Mouse (Mus musculus) liver, embryonic 15.5 days (tissue): ENCODE measurements around the gene Dlat. TPM values are rescaled to one million over a fixed set of nuclear protein-coding genes. Genes with fewer than 3 reads are reported as not detected.

Source experiments
- ATAC-seq: fragments of 200-750 bp; cut with Nextera tagmentation; 2 replicates; pipeline ENCODE4 v1.8.0; 2017; ENCODE audit warnings: moderate number of reproducible peaks, mild to moderate bottlenecking, moderate library complexity; ENCODE audit not compliant: insufficient read depth
- H3K27ac ChIP-seq: fragments of 300-500 bp; sonication (generic); replicated peaks from 2 replicates; pipeline ENCODE4 v1.5.1; 2015; ENCODE audit warnings: mild to moderate bottlenecking, inconsistent platforms
- H3K27me3 ChIP-seq: fragments of 300-500 bp; sonication (generic); 2 replicates; pipeline ENCODE4 v1.6.1; 2015; ENCODE audit warnings: mild to moderate bottlenecking, inconsistent platforms
- H3K36me3 ChIP-seq: fragments of 300-500 bp; sonication (generic); replicated peaks from 2 replicates; pipeline ENCODE4 v1.6.1; 2015; ENCODE audit warnings: moderate library complexity, mild to moderate bottlenecking, inconsistent platforms
- H3K4me1 ChIP-seq: fragments of 300-500 bp; sonication (generic); replicated peaks from 2 replicates; pipeline ENCODE4 v1.6.1; 2015; ENCODE audit warnings: inconsistent platforms
- H3K4me2 ChIP-seq: fragments of 300-500 bp; sonication (generic); 2 replicates; pipeline ENCODE4 v1.6.1; 2015; ENCODE audit warnings: moderate library complexity, mild to moderate bottlenecking, inconsistent platforms
- H3K4me3 ChIP-seq: fragments of 300-500 bp; sonication (generic); replicated peaks from 2 replicates; pipeline ENCODE4 v1.5.1; 2015; ENCODE audit warnings: mild to moderate bottlenecking, inconsistent platforms
- H3K9ac ChIP-seq: fragments of 300-500 bp; sonication (generic); 2 replicates; pipeline ENCODE4 v1.6.1; 2015; ENCODE audit warnings: moderate library complexity, mild to moderate bottlenecking, inconsistent platforms
- H3K9me3 ChIP-seq: fragments of 300-500 bp; sonication (generic); replicated peaks from 2 replicates; pipeline ENCODE4 v1.6.1; 2016; ENCODE audit warnings: inconsistent platforms
- WGBS: fragments of 180-500 bp; shearing (Covaris S2); methylation state at CpG from one replicate; pipeline ENCODE4 v1.1.7; 2015; ENCODE audit warnings: mixed read lengths; ENCODE audit not compliant: insufficient replicate concordance; 5-methylcytosine and 5-hydroxymethylcytosine counted together
- polyA plus RNA-seq: library from polyadenylated mRNA; unstranded; fragments of >200 nt; fragmentation: Nextera tagmentation; extraction: Ambion mirVana; gene quantifications from 2 replicates; pipeline ENCODE4 v1.2.1, GENCODE M21; 2015

Dlat gene
- polyA plus RNA-seq, 1 experiment from 2014 or later = 24.6 TPM

DNA sequence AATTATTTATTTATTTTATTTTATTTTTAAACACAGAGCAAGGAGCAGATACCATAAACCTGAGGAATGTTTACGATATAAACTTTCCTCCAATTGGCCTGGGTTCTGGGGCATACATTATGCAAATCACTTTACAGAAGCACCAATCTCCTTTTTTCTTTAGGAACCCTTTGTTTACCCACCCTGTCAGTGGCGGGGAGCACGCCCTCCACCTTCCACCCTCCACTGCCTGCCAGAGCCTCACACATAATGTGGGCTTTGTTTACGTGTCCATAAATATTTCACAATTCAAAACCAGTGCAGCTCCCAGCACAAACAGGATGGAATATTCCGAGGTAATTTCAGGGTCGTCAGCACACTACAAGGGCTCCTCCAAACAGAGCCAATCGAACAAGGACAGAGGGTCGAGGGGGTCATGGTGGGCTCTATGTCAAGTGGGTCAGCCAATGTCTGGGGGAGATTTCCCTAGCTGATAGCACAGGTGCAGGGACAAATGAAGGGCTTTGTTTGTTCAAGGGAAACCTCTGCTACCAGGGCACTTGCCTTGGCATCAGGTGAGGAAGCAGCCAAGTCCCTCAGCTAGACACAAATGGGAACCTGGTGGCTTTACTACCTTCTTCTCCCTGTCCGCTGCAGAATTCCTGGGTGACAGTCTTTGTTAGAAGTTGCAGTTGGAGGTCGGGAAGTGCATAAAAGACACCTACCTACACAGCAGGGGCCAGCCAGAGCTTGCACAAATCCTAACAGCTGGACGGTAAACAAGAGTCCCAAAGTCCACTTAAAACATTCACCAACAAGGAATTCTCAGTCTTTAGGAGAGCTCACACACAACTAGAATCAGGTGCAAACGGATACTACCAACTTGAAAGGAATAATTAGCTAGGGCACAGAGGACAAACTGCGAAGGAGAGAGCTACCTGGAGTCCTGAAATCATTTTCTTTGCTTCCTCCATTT, 33.3 kb upstream of the Dlat start:
- H3K4me3 ChIP-seq = peak overlapping the region; percentile 32
- no peak overlapping the region for H3K9ac ChIP-seq
- peak; percentile 73 for ATAC-seq
- no peaks in the 10 kb centered on the region for H3K9me3 ChIP-seq
- peak overlapping the region; percentile 49 for H3K4me2 ChIP-seq
- WGBS = 26% methylated on average over 13 of the region's 13 CpGs
- H3K27me3 ChIP-seq = peaks cover 48% of the 10 kb centered on the region
- no peaks in the 10 kb centered on the region for H3K36me3 ChIP-seq
- peak overlapping the region; percentile 75 for H3K27ac ChIP-seq
- H3K4me1 ChIP-seq = no peaks in the 10 kb centered on the region

GRCm38 (mm10) chr9:50686866-50687652, 27.5 kb upstream of the Dlat start:
- no peaks in the 10 kb centered on the region for H3K4me1 ChIP-seq
- H3K27ac ChIP-seq = no peak overlapping the region
- peaks cover 2% of the 10 kb centered on the region; the same call in 1 of the 2 replicates for H3K27me3 ChIP-seq
- 52% methylated on average over 6 of the region's 6 CpGs for WGBS
- no peaks in the 10 kb centered on the region for H3K36me3 ChIP-seq
- no peak overlapping the region for H3K4me3 ChIP-seq
- H3K4me2 ChIP-seq = no peak overlapping the region
- H3K9me3 ChIP-seq = no peaks in the 10 kb centered on the region
- H3K9ac ChIP-seq = no peak overlapping the region
- no peak for ATAC-seq

DNA sequence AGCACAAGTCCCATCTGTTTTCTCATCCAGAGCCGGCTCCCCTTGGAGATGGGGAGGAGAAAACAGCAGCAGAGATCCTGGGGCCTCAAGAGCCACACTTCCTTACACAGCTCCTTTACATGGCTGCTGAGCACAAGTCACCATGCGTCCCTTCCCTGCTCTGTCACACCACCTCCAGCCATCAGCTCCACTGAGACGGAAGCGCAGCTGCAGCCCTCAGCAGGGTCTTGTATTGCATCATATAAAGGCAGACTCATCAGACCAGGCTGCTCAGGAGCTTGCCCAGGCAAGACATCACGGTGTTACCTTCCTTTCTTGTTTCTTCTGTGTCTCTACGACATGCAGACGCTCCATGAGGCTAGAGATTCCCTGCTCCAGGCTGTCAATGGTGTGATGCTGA, 22.1 kb upstream of the Dlat start:
- Histone ChIP-seq H3K9ac (no peak overlapping the region), H3K4me3 (no peak overlapping the region), H3K9me3 (no peaks in the 10 kb centered on the region), H3K27ac (no peak overlapping the region), H3K36me3 (no peaks in the 10 kb centered on the region), H3K27me3 (no peaks in the 10 kb centered on the region), H3K4me1 (no peaks in the 10 kb centered on the region), H3K4me2 (no peak overlapping the region)
- WGBS = 50% methylated on average over 7 of the region's 7 CpGs
- ATAC-seq = no peak

GRCm38 (mm10) chr9:50679406-50679805, 19.8 kb upstream of the Dlat start:
- Histone ChIP-seq H3K27ac (no peak overlapping the region), H3K9ac (no peak overlapping the region), H3K27me3 (no peaks in the 10 kb centered on the region), H3K4me1 (no peaks in the 10 kb centered on the region), H3K36me3 (0 out of 2 replicates have a peak, but pooled peaks cover 4% of the 10 kb centered on the region), H3K4me3 (no peak overlapping the region), H3K9me3 (no peaks in the 10 kb centered on the region), H3K4me2 (no peak overlapping the region)
- 53% methylated on average over 1 of the region's 1 CpGs for WGBS
- no peak for ATAC-seq

- no peak overlapping the region for H3K27ac ChIP-seq
- H3K4me2 ChIP-seq = no peak overlapping the region
- H3K27me3 ChIP-seq = no peaks in the 10 kb centered on the region
- H3K9me3 ChIP-seq = no peaks in the 10 kb centered on the region
- H3K4me1 ChIP-seq = no peaks in the 10 kb centered on the region; the same call in 1 of the 2 replicates
- 10% methylated on average over 1 of the region's 1 CpGs for WGBS
- no peak for ATAC-seq
- no peak overlapping the region for H3K9ac ChIP-seq
- H3K4me3 ChIP-seq = no peak overlapping the region
- H3K36me3 ChIP-seq = 0 out of 2 replicates have a peak, but pooled peaks cover 4% of the 10 kb centered on the region
Observed at GRCm38 (mm10) chr9:50674771-50675170, 15.2 kb upstream of the Dlat start.

GRCm38 (mm10) chr9:50670690-50671089, 11.1 kb upstream of the Dlat start:
- Histone ChIP-seq H3K27me3 (no peaks in the 10 kb centered on the region), H3K36me3 (no peaks in the 10 kb centered on the region), H3K4me2 (no peak overlapping the region), H3K4me1 (peaks cover 4% of the 10 kb centered on the region; the same call in 1 of the 2 replicates), H3K9me3 (no peaks in the 10 kb centered on the region), H3K27ac (no peak overlapping the region), H3K9ac (no peak overlapping the region), H3K4me3 (no peak overlapping the region)
- ATAC-seq = no peak
- 22% methylated on average over 5 of the region's 5 CpGs for WGBS

DNA sequence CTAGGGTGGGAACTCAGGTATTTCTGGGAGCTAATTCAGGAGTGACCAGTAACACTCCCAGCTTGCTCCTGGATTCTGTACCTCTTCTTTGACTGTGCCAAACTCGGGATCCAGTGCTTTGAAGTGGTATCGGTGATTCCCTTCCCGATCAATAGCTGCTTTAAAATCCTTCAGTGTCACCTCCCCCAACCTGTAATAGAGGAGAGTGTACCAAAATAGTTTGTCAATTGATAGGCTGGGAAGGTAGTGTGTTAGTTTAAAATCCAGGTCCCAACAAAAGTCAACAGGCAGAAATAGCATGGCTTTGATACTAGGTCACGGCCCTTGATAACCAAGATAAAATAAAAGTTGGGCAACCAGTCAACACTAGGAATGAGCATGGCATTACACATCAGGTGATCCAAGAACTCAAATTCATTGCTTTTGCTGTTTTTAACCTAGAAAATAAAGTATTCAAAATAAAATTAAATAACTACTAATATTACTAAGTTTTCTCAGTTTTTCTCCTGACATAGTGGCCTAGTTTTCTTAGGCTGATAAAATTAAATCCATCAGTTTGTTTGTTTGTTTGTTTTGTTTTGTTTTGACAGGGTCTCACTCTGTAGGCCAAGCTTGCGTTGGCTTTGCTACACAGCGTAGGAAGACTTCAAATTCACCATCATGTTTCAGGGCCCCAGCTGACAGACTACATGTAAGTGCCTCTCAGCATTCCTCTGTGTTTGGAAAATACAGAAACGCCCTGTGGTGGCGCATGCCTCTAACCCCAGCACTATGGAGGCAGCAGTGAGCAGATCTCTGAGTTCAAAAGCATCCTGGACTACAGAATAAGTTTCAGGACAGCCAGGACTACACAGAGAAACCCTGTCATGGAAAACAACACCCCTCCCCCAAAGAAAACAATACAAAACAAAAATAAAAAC, 8.3 kb upstream of the Dlat start:
- Histone ChIP-seq H3K4me1 (peaks cover 4% of the 10 kb centered on the region; the same call in 1 of the 2 replicates), H3K27ac (no peak overlapping the region), H3K4me3 (no peak overlapping the region), H3K27me3 (no peaks in the 10 kb centered on the region), H3K9me3 (no peaks in the 10 kb centered on the region), H3K9ac (no peak overlapping the region), H3K36me3 (no peaks in the 10 kb centered on the region), H3K4me2 (no peak overlapping the region)
- WGBS = 60% methylated on average over 8 of the region's 8 CpGs
- ATAC-seq = no peak

DNA sequence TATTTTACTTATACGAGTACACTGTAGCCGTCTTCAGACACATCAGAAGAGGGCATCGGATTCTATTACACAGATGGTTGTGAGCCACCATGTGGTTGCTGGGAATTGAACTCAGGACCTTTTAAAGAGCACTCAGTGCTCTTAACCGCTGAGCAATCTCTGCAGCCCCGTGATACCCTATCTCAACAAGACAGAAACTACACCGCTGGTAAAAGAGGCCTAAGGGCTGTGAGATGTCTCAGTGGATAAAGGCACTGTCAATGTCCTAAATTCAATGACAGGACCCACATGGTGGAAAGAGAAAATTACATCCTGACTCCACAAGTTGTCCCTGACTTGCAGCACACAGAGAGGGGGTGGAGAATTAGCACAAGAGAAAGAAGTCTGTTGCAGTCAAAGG, 6.9 kb upstream of the Dlat start:
- no peak overlapping the region for H3K4me2 ChIP-seq
- H3K36me3 ChIP-seq = no peaks in the 10 kb centered on the region
- H3K27ac ChIP-seq = no peak overlapping the region
- peaks cover 5% of the 10 kb centered on the region for H3K4me1 ChIP-seq
- no peaks in the 10 kb centered on the region for H3K9me3 ChIP-seq
- no peaks in the 10 kb centered on the region for H3K27me3 ChIP-seq
- H3K9ac ChIP-seq = no peak overlapping the region
- 30% methylated on average over 6 of the region's 6 CpGs for WGBS
- no peak for ATAC-seq
- no peak overlapping the region for H3K4me3 ChIP-seq

DNA sequence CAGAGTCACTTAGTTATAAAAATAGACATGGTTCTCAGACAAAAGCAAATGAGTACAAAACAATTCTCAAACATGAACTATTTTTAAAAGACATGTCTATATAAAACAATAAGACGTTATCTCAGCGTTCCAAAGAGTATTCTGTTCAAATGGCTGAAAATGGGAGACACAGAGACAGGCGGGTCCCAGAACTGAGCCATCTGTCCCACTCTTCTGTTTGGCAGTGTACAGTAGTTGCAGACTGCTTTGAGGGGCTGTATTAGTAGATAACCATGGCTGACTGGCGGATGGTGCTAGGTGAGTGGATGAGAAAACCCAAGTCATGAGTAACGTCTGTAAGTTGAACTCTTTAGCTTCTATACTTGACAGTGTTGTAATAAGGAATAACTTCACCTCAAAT, 5.2 kb upstream of the Dlat start:
- Histone ChIP-seq H3K27me3 (no peaks in the 10 kb centered on the region), H3K36me3 (no peaks in the 10 kb centered on the region), H3K9ac (no peak overlapping the region), H3K4me3 (no peak overlapping the region), H3K4me2 (no peak overlapping the region), H3K9me3 (no peaks in the 10 kb centered on the region), H3K4me1 (peaks cover 16% of the 10 kb centered on the region), H3K27ac (no peak overlapping the region)
- no peak for ATAC-seq
- WGBS = 61% methylated on average over 5 of the region's 5 CpGs

GRCm38 (mm10) chr9:50660431-50660830, 851 bp upstream of the Dlat start:
- Histone ChIP-seq H3K4me2 (peak overlapping the region; percentile 94), H3K27me3 (no peaks in the 10 kb centered on the region), H3K36me3 (peaks cover 15% of the 10 kb centered on the region; the same call in 1 of the 2 replicates), H3K9ac (peak overlapping the region; percentile 80; the same call in 1 of the 2 replicates), H3K27ac (no peak overlapping the region), H3K4me3 (peak overlapping the region; percentile 89), H3K4me1 (peaks cover 28% of the 10 kb centered on the region), H3K9me3 (no peaks in the 10 kb centered on the region)
- 24% methylated on average over 12 of the region's 12 CpGs for WGBS
- no peak for ATAC-seq
